Comparison of ENCODE assay signal across 16 mouse cellular contexts in the genomic region with DNA sequence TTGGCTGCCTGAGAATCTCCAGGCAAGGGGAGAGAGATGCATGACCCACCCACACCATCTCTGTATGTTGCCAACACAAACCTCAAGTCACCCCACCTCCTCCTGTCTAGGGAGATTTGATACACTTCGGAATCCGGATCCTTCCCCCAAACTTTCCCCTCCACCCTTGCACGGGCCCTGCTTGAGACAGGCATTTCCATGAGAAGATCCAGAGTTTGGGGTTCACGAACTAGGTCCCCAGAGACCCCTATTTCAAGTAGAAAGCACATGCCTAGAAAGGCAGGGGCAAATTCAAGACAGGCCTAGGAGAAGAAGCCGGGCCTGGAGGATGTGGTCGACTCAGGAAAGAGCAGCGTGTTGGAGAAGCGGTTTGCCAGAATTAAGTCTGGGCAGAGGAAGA.
DNase-seq lines count a peak whose midpoint lies in the region; ATAC-seq and TF ChIP-seq lines count a peak whose summit lies in the region.
"Had no signal": no experiment of that assay in that cellular context is flagged by ENCODE, and none has a peak within 500 bp of the region (broad histone marks: within the 10 kb centered on the region; RNA-seq: fewer than 3 reads in every experiment).

No protein-coding gene starts in this region.

- H3K27ac ChIP-seq in heart, embryonic 10.5 days: peak overlapping the region; percentile 36; the same call in 1 of the 2 replicates
- no peak overlapping the region for H3K27ac ChIP-seq in heart, adult 2 months
- H3K27ac ChIP-seq in kidney, postnatal 0 days: no peak overlapping the region
- H3K27ac ChIP-seq in embryonic facial prominence, embryonic 13.5 days: peak overlapping the region; percentile 73
- H3K27ac ChIP-seq in limb, embryonic 13.5 days: peak overlapping the region; percentile 85
- H3K27ac ChIP-seq: heart, embryonic 15.5 days had no signal

- H3K36me3 ChIP-seq in heart, embryonic 10.5 days: no peaks in the 10 kb centered on the region
- no peaks in the 10 kb centered on the region for H3K36me3 ChIP-seq in heart, adult 2 months (ENCODE audit: control insufficient read depth, insufficient read depth, low read length)
- H3K36me3 ChIP-seq in kidney, postnatal 0 days (ENCODE audit: insufficient read depth, low read length): no peaks in the 10 kb centered on the region
- no peaks in the 10 kb centered on the region for H3K36me3 ChIP-seq in embryonic facial prominence, embryonic 13.5 days
- no peaks in the 10 kb centered on the region for H3K36me3 ChIP-seq in limb, embryonic 13.5 days
- H3K36me3 ChIP-seq: heart, embryonic 15.5 days had no signal

- no peak overlapping the region for H3K4me3 ChIP-seq in heart, embryonic 10.5 days
- no peak overlapping the region for H3K4me3 ChIP-seq in heart, adult 2 months
- H3K4me3 ChIP-seq in kidney, postnatal 0 days (replicated peaks; ENCODE audit: low read depth, low read length): no peak overlapping the region
- no peak overlapping the region for H3K4me3 ChIP-seq in embryonic facial prominence, embryonic 13.5 days
- H3K4me3 ChIP-seq in limb, embryonic 13.5 days: no peak overlapping the region
- H3K4me3 ChIP-seq: erythroblast, embryonic 14.5 days; heart, embryonic 15.5 days had no signal

- intact Hi-C loops in heart, adult 2 months (cut with DNase I): no loop called here

- H3K4me2 ChIP-seq in kidney, postnatal 0 days (ENCODE audit: low read length): no peak overlapping the region
- no peak overlapping the region for H3K4me2 ChIP-seq in embryonic facial prominence, embryonic 13.5 days
- no peak overlapping the region for H3K4me2 ChIP-seq in limb, embryonic 13.5 days (replicated peaks)
- H3K4me2 ChIP-seq: heart, embryonic 15.5 days; midbrain, embryonic 11.5 days had no signal

- no peak for ATAC-seq in kidney, postnatal 0 days (replicated peaks; ENCODE audit: low FRiP score, low read depth)
- no peak for ATAC-seq in embryonic facial prominence, embryonic 13.5 days (ENCODE audit: insufficient number of reproducible peaks, insufficient read depth, low FRiP score, low TSS enrichment, low read depth)
- ATAC-seq in limb, embryonic 13.5 days (ENCODE audit: low FRiP score, low read depth): no peak
- ATAC-seq in megakaryocyte-erythroid progenitor cell, adult 5-6 weeks (replicated peaks; ENCODE audit: low FRiP score, low TSS enrichment, poor library complexity, severe bottlenecking): no peak
- ATAC-seq: forebrain, embryonic 16.5 days; intestine, postnatal 0 days had no signal

- TF ChIP-seq EP300 in heart, adult 2 months (IDR thresholded peaks at IDR 0.05; ENCODE audit: insufficient read depth, low read depth, low read length): no peak

- TF ChIP-seq POLR2A in heart, adult 2 months (IDR thresholded peaks at IDR 0.05; ENCODE audit: insufficient read depth, low read depth, low read length): no peak

- no peak for DNase-seq in heart, embryonic 10.5 days (ENCODE audit: low spot score)
- DNase-seq in heart, adult 2 months: no peak
- peak; percentile 18 for DNase-seq in kidney, postnatal 0 days (ENCODE audit: low spot score)
- no peak for DNase-seq in kidney, adult 18-20 months
- DNase-seq in heart, adult 8-10 months (ENCODE audit: low spot score): no peak
- DNase-seq: cerebellum, adult 9-11 months; lung, adult 18-20 months; lung, postnatal 36 days had no signal

- no peaks in the 10 kb centered on the region for H3K79me2 ChIP-seq in heart, adult 2 months (replicated peaks; ENCODE audit: control insufficient read depth, insufficient read depth, low read length)

- no peak for TF ChIP-seq CTCF in heart, adult 2 months (IDR thresholded peaks at IDR 0.05)
- TF ChIP-seq CTCF in kidney, postnatal 0 days (IDR thresholded peaks at IDR 0.05; ENCODE audit: low read depth): no peak

- 0 out of 2 replicates have a peak, but pooled peaks cover 5% of the 10 kb centered on the region for H3K9me3 ChIP-seq in heart, embryonic 10.5 days
- H3K9me3 ChIP-seq in kidney, postnatal 0 days (replicated peaks; ENCODE audit: low read length): peaks cover 4% of the 10 kb centered on the region; the same call in 1 of the 2 replicates
- peaks cover 11% of the 10 kb centered on the region; the same call in 1 of the 2 replicates for H3K9me3 ChIP-seq in embryonic facial prominence, embryonic 13.5 days
- peaks cover 12% of the 10 kb centered on the region for H3K9me3 ChIP-seq in limb, embryonic 13.5 days

- no peaks in the 10 kb centered on the region for H3K27me3 ChIP-seq in heart, embryonic 10.5 days (ENCODE audit: insufficient read depth, poor library complexity, severe bottlenecking)
- H3K27me3 ChIP-seq in heart, adult 2 months (ENCODE audit: control insufficient read depth, insufficient read depth, low read length): no peaks in the 10 kb centered on the region
- H3K27me3 ChIP-seq in kidney, postnatal 0 days (ENCODE audit: insufficient read depth, low read length): no peaks in the 10 kb centered on the region
- H3K27me3 ChIP-seq in embryonic facial prominence, embryonic 13.5 days: no peaks in the 10 kb centered on the region
- no peaks in the 10 kb centered on the region for H3K27me3 ChIP-seq in limb, embryonic 13.5 days
- H3K27me3 ChIP-seq: heart, embryonic 15.5 days had no signal

- 82% methylated on average over 8 of the region's 8 CpGs for WGBS in heart, embryonic 10.5 days
- 59% methylated on average over 8 of the region's 8 CpGs for WGBS in heart, adult 2 months
- 59% methylated on average over 8 of the region's 8 CpGs for WGBS in kidney, postnatal 0 days
- WGBS in embryonic facial prominence, embryonic 13.5 days: 43% methylated on average over 8 of the region's 8 CpGs
- 61% methylated on average over 8 of the region's 8 CpGs for WGBS in limb, embryonic 13.5 days

- H3K9ac ChIP-seq in heart, adult 2 months (ENCODE audit: low read depth, low read length): no peak overlapping the region
- H3K9ac ChIP-seq in kidney, postnatal 0 days (ENCODE audit: low read depth, low read length): no peak overlapping the region
- H3K9ac ChIP-seq in embryonic facial prominence, embryonic 13.5 days: no peak overlapping the region; the same call in 1 of the 2 replicates
- no peak overlapping the region for H3K9ac ChIP-seq in limb, embryonic 13.5 days
- H3K9ac ChIP-seq: heart, embryonic 15.5 days had no signal

- H3K4me1 ChIP-seq in heart, embryonic 10.5 days: 0 out of 2 replicates have a peak, but pooled peaks cover 4% of the 10 kb centered on the region
- no peaks in the 10 kb centered on the region for H3K4me1 ChIP-seq in heart, adult 2 months (ENCODE audit: control insufficient read depth, insufficient read depth, low read length)
- H3K4me1 ChIP-seq in kidney, postnatal 0 days (replicated peaks; ENCODE audit: insufficient read depth, low read length): no peaks in the 10 kb centered on the region
- peaks cover 40% of the 10 kb centered on the region for H3K4me1 ChIP-seq in embryonic facial prominence, embryonic 13.5 days
- peaks cover 52% of the 10 kb centered on the region for H3K4me1 ChIP-seq in limb, embryonic 13.5 days
- H3K4me1 ChIP-seq: heart, embryonic 15.5 days had no signal

Comparison
In these comparisons a context has a peak if more than half of its experiments do, and no peak if none do; other contexts are left out.
1. H3K27ac ChIP-seq: peak in heart, embryonic 10.5 days (single experiment), embryonic facial prominence, embryonic 13.5 days (single experiment) and limb, embryonic 13.5 days (single experiment); none in heart, adult 2 months (single experiment) and kidney, postnatal 0 days (single experiment).